Mouse (Mus musculus) spleen, adult 2 months (tissue): ENCODE measurements around the gene Mrps11.

Experiments
- CTCF ChIP-seq: fragments of 200-500 bp; IDR thresholded peaks from 2 replicates; pipeline ENCODE4 v1.5.1; 2011; ENCODE audit warnings: mild to moderate bottlenecking, inconsistent platforms; ENCODE audit not compliant: insufficient read depth, insufficient read length, insufficient replicate concordance; ENCODE audit errors: extremely low read depth
- POLR2A ChIP-seq: fragments of 200-500 bp; IDR thresholded peaks from 2 replicates; pipeline ENCODE4 v1.6.1; 2011; ENCODE audit warnings: low read depth, low read length, inconsistent platforms

- TF ChIP-seq CTCF (no peak), POLR2A (no peak)
Observed at GRCm38 (mm10) chr7:78753752-78754457, 29.0 kb upstream of the Mrps11 start.
